Mouse (Mus musculus): ENCODE data around the gene Sbno2.
A peak's percentile ranks its signal among the peaks of the same experiment; 100 is the strongest.

The Sbno2 gene

DNA sequence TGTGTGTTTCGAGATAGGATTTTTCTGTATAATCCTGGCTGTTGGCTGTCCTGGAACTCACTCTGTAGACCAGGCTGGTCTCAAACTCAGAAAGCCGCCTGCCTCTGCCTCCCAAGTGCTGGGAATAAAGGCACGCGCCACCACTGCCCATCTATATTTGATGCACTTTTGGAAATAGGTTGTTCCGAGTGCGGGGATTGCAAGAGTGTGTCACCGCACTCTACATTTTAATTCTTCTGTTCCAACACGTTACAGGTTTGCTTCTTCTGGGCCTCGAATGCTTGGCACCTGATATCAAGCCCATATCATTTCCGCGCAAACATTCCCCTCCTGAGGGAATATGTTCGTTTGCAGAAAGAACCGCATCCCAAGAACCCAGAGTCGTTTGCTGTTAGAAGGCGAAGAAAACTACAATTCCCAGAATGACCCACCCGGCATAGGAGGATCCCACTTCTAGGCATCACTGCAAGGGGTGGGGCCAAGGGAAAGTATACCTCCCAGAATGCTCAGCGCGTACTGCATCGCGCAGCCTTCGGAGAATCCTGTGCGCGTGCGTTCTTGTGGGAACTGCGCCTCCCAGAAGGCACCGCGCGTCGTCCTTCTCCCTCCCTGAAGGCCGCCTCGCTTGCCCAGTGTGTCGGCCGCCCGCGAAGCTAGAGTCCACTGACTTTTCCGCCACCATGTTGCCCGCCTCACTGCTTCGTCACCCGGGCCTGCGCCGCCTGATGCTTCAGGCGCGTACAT is 36.6 kb upstream of the Sbno2 start:
- DNase-seq (ENCODE audit: low spot score in 2 of 2): peak in 1 of 2 experiments; percentile 89

DNA sequence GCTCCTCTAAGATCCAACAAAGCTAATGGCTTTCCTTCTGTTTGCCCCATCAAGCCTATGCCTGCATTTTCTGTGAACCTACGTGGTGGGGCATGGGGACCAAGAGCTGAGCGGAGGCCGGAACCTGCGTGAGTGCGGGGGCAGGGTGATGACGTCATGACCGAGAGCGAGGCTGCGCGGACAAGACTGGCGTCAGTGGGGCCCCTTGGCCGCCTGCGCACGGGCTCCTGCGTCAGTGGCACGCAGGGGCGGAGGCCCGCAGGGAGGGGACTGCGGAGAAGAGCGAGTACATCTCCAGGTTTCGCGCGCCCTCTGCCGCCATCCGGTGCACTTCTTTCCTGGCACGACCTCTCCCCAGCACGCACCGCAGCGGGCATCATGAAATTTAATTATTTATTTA is 35.9 kb upstream of the Sbno2 start:
- peak; percentile 91 to 94 for DNase-seq (ENCODE audit: low spot score in 2 of 2)

DNA sequence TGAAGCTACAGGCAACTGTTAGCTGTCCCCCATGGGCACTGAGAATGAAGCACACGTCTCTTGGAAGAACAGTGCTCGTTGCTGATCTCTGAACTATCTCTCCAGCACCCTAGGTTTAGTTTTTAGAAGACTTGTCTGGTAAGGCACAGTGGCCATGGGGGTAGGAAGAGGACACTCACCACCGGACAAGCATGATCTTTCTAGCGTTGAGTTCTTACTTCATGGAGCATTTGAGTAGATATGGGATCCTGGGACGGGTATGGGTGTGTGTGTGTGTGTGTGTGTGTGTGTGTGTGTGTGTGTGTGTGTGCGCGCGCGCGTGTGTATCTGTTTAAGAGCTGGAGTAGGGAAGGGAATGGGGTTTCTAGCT is 35.3 kb upstream of the Sbno2 start, which contains the start of gene Cbarp:
TSS of gene Cbarp (minus strand) at position 170 of the 370 bp plus-strand sequence.
- DNase-seq (ENCODE audit: low spot score in 2 of 2): no peak

DNA sequence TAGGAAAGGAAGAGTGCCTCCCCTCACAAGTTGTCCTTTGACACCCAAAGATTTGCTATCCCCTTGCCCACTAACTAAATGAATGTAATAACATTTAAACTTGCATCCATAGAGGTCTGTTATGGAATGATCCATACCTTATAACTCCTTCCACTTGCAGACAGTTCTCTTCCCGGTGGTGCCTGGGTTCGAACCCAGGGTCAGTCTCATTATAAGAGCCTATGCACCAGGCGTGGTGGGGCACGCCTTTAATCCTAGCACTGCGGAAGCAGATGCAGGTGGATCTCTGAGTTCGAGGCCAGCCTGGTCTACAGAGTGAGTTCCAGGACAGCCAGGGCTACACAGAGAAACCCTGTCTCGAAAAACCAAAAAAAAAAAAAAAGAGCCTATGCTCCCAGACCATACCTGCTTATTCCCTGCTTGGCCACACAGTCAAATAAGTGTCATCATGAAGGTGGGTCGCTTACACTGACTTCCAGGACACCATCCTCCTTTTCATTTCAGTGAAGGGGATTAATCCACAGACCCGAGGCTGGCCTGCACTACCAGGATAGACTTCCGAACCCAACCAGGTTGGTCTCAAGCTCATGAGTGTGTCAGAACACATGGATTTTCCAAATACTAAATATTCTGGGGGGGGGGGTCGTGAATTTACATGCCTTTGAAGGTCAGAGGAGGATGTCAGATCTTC is 34.7 kb upstream of the Sbno2 start:
- DNase-seq (ENCODE audit: low spot score in 2 of 2): no peak

DNA sequence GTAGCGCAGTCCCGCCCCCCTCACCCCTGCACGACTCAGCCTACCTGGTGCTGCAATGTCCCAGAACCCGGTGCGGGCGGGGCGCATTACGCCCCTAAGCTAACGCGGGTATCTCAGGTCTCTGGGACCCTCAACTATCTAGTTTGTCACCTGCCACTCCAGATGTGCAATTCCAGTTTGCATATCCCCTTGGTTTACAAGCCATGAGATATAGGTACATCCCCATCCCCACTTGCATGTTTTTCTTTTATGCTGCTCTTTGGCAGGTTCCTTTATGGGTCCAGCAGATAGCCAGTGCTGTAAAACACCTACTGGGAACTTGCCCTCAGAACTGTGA is 34.0 kb upstream of the Sbno2 start:
- no peak for DNase-seq (ENCODE audit: low spot score in 2 of 2)

DNA sequence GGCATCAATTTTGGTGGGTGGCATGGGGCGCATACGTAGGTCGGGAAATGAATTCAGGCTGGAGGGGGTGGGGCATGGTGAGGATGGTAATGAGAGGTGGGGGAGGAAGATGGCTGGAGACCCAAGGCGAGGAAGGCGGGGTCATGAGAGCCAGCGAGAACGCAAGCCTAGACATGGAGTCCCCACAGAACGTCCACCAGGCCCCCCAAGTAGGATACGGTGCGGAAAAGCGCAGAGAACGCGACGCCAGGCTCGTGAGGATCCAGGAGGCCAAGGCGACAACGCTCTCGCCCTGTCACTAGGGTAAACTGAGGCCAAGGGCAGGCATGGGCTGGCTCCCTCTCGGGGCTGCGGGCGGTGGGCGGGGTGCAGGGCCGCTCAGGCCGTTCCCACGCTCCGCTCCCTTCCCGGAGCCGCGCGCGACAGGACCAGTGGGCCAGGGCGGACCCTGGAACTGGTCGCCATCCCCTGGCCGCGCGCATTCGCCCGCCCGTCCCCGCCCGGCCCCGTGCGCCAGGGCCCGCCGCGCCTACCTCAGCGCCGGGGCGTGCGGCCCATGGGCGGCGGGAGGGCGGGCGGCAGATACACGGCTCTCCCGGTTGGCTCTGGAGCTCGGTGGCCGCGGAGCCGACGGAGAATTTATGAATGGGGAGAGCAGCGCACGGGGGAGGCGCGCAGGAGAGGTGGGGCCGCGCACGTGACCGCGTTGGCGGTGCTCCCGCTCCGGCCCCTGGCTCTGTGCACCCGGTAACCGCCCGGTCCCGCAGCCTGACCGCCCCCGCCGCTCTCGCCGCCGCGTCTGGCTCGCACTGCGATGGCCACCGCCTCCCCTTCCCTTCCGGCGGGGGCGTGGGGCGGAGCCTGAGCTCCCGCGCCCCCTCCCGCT is 33.4 kb upstream of the Sbno2 start, which contains the start of gene Atp5d:
TSS of gene Atp5d (plus strand) at position 80 of the 886 bp plus-strand sequence.
- no peak for DNase-seq (ENCODE audit: low spot score in 2 of 2)

DNA sequence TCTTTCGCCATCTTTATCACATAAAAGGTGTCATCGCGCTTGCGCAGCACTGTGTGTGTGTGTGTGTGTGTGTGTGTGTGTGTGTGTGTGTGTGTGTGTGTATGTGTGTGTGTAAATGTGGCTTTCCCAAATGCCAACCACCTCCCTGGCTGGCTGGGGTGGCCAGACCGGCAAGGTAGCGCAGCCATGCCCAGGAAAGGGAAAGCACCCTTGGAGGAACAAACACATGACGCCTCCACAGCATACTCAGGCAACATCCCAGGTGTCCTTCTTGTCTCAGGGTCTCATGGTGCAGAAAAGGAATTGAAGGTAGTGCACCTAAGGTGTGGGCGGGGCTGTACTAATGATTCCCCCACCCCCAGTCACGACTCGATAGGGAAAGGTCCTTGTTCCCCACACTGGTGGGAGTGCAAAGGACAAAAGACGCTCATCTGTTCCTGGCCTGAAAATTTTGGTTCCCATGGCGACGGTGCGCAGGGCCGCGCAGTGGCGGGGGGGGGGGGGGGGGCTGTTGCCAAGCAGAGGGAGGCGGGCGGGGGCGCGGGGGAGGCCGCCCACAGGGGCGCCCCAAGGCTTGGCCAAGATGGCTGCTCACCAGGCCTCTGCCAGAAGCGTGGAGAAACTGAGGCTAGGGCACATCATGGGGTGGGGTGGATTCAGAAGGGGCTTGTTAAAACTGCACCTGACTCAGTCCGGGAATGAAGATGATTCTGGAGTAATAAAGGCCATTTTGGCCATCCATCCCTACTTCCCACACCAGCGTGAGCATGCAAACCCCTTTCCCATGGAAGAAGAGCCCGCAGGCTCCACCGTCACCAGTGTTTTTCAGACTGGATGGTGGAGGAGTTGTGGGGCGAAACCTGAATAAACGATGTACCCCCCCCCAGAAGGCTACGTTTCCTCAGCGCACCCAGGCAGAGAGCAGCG is 32.5 kb upstream of the Sbno2 start:
- DNase-seq (ENCODE audit: low spot score in 2 of 2): no peak

DNA sequence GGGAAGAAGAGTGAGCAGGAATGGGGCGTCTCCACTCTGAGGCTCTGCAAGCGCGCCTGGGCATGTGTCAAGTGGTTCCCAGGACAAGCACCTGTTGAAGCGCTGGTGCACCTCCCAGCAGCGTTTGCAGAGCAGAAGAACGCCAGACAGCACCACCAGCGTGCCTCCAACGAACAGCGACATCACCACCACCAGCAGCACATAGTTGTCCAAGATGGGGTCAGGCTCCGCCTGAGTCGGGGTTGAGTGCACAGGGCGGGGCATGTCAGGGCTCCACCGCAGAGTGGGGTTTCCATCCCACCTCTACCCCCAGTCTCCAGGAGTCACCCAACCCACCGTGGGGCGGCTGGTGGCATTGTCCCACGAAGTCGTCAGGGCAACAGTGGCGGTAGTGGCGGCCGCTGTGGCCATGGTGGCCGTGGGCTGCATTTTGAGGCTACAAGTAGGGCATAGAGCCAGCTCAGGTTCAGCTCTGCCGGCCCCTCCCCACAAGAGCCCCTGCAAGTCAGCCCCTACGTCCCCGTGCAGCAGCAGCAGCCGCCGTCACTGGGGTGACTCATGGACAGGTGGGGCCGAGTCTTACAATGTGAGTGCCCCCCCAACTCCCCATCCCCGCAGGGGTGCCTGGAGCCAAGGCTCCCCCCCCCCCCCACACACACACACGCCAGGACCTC is 31.7 kb upstream of the Sbno2 start:
- DNase-seq (ENCODE audit: low spot score in 2 of 2): no peak

DNA sequence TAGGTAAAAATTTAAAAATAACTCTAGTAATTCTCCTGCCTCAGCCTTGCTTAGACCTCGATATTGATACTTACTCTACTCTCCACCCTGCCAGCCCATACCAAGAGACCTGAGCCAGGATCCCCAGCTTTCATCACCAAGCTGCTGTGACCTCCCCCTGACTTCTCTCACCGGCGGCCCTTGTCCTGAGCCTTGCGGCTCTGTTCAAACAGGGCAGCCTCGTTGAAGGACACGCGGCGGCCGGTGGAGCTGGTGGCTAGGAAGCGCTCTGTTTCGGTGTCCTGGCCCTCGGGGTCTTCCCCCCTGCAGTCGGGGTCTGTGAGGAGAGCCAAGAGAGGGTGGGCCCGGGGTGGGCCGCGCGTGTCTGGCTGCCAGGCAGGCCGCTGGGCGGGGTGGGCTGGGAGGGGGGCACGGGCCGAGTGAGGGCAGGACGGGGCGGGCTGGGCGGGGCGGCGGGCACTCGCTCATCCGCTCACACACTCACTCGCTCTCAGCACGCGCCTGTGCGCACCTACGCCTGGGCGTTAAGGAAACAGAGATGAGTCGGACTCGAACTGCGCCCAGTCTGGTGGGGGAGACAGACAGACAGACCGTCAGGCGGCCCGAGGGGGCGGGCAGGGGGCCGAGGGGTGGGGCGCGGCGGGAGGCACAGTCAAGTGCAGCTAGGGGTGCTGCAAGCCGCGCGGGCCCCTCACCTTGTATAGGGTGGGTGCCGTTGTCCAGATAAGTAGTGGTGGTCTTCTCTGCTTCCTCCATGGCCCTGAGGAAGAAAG is 31.0 kb upstream of the Sbno2 start:
- no peak for DNase-seq (ENCODE audit: low spot score in 2 of 2)

DNA sequence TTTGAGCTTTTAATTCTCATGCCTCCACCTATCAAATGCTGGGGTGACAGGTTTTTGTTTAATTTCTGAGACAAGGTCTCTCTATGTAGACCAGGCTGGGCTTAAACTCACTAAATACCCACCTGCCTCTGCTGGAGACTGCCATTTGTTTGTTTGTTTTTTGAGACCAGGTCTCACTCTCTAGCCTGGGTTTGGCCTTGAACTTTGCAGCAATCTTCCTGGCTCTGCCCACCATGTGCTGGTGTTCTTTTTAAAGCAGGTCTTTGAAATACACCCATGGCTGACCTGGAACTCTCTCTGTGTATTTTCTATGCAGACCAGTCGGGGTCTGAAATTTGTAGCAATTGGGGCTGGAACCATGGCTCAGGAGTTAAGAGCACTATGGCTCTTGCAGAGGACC is 30.3 kb upstream of the Sbno2 start:
- no peak for DNase-seq (ENCODE audit: low spot score in 2 of 2)

DNA sequence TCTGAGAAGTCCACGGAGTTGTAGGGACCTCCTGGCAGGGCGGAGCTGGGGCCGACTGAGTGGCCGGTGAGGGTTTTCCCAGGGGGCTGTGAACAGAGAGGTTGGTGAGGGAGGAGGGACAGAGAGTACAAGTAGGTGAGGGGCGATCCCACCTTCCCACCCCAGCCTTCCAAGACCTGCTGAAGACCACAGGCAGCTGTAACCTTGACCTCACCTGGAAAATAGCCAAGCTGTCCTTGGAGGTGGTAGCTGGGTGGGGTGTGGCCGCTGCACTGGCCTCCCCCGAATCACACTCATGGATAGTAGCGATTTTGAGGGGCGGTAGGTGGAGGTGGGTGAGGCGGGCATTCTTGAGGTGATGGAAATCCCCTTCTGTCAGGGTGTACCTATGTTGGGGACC is 29.8 kb upstream of the Sbno2 start:
- DNase-seq (ENCODE audit: low spot score in 2 of 2): no peak

DNA sequence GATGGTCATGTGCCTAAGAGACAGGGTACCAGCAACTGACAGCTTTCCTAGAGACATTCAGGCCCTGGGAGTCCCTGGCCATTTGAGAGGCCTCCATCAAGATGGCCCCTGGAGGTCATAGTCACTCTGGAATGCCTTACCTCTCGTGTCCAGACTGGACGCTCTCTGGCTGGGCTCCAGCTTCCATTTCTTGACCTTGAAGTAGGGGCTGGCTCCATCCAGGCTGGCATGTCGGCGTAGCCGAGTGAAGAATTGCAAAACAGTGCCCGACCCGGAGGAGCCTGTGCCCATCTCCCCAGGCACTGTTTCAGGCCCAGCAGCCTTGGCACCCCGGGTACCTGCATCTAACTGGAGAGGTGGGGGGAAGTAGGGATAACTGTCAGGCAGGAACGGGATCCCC is 29.1 kb upstream of the Sbno2 start:
- no peak for DNase-seq (ENCODE audit: low spot score in 2 of 2)

DNA sequence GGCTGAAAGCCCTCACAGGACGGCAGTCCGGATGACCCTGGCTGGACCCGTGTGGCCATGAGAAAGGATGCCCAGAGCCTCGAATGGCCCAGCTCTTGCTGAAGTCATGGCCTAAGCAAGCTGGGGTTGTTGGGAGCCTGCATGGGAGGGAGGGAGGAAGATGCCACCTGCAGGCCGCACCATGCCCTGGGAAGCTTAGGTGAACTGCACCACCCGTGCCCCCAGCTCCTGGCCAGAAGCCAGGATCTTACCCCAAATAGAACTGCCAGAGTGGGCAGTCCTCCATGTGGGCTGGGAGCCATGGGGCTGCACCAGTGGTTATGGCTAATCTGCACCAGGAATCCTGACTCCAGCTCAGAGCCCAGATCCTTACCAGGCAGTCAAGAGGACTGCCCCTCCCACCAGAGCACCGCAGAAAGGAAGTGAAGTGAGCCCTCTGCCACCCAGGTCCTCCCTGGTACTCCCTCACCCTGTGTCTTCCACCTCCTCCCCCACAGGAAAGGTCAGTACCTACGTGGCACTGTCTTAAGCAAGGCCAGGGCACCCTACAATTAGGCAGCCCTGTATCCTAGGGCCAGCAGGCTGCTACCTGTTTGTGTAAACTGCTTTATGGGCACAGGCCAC is 28.0 kb upstream of the Sbno2 start:
- DNase-seq (ENCODE audit: low spot score in 2 of 2): no peak

DNA sequence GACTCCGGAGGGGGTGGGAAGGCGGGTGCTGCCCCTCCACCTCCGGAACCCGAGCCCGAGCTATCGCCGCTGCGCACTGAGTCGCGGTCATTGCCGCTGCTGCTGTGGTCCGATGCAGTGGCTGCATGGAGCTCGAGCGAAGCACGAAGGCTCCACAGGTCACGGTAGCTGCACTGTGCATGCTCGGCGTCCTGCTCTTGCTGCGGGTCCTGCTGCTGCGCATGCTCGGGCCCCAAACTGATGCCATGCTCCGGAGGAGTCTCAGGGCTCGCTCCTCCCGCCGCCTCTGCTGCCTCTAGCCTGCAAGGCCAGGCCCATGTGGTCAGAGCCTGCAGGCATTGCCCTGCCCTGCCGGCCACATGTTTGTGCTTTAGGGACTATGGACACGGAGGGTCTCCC is 26.6 kb upstream of the Sbno2 start:
- no peak for DNase-seq (ENCODE audit: low spot score in 2 of 2)

DNA sequence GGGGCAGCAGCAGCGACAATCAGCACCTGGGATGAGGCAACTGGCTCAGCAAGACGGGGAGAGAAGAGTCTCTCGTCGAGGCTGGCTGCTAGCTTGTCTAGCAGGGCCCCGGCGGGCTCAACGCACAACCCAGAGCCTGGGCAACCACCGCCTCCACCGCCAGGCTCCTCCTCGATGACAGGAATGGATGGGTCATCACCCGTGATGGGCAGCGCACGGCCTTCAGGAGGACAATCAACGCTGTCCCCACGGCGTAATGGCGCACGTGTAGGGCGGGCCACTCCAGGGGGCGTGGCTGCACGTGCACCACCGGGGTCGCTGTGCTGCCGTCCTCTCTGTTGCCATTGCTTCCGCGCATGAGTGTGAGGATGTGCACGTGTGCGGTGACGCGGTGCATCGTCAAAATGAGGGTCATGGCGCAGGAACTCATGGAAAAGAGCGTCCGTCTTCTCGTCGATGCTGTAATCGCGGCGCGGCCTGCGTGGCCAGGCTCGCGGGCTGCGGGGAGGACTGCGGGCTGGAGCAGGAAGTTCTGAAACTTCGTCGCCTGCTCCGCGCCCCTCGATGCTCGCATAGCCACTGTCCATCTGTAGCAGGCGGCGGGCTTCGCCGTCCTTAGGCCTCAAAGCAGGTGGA is 26.1 kb upstream of the Sbno2 start:
- DNase-seq (ENCODE audit: low spot score in 2 of 2): no peak

DNA sequence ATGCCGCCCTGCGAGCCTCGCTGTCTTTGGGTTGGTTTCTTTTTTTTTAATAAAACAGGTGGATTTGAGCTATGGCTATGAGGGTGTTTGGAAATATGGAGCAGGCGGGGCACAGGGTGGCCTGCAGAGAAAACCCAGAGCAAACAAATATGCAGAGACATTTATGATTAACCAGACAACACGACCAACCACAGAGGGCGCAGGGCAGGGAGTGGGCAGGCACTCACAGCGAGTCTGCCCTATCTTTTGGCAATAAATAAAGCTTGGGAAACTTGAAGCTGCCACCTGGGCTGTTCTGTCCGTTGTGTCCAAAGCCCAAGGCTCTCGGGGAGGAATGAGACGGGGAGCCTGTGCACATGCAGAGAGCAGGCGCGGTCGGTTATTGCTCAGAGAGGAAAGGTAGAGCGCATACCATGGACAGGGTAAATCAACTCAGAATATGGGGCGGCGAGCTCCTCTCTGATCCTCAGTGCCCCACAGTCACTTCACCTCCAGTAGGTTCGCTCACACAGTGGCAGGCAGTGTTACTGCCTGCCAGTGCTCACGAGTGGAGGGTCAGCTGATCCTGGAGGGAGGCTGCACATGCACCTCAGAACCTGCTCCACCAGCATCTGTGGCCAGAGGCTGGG is 25.1 kb upstream of the Sbno2 start:
- no peak for DNase-seq (ENCODE audit: low spot score in 2 of 2)

DNA sequence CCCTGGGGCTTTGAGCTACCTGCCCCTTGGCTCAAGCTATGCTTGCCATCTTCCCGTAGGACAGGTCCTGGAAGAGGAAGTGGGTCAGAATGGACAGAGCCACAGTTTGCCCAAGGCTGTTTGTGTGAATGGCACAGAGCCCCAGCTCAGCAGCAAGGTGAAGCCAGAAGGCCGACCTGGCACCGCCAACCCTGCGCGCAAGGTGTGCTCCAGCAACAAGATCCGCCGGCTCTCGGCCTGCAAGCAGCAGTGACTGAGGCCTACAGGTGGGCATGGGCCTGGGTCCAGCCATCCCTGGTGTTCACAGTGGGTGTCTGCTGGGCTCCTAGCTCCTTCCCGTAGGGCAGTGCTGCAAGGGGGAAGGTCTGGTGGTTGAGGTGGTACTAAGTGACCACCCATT is 24.5 kb upstream of the Sbno2 start:
- no peak for DNase-seq (ENCODE audit: low spot score in 2 of 2)

DNA sequence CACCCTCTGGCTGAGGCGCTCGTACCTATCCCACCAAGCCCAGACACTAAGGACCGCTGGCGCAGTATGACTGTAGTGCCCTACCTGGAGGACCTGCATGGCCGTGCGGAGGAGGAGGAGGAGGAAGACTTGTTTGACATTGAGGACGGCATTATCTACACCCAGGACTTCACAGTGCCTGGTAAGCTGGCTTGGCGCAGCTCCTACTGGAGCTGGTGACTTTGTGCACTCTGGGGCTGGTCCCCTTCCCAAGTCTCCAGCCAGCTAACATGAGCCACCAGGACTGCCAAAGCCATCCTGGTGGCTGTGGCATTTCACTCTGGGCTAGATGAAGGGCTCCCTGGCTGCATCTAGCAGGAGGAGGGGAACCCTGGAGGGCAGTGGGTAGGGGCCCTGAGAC is 22.5 kb upstream of the Sbno2 start:
- no peak for DNase-seq (ENCODE audit: low spot score in 2 of 2)
